Mouse (Mus musculus) neural tube, embryonic 14.5 days (tissue): ENCODE results near the gene 1700003E16Rik. TPM values are rescaled to one million over a fixed set of nuclear protein-coding genes. Genes with fewer than 3 reads are reported as not detected.

Experiments
- ATAC-seq: fragments of 200-750 bp; cut with Nextera tagmentation; 2 replicates; pipeline ENCODE4 v1.8.0; 2017; ENCODE audit warnings: low read depth, mild to moderate bottlenecking, moderate TSS enrichment, moderate library complexity
- H3K27ac ChIP-seq: fragments of 300-500 bp; sonication (generic); 2 replicates; pipeline ENCODE4 v1.5.1; 2014; ENCODE audit warnings: low read depth, mild to moderate bottlenecking, control low read depth, low read length, moderate library complexity, mixed read lengths
- H3K27me3 ChIP-seq: fragments of 300-500 bp; sonication (generic); 2 replicates; pipeline ENCODE4 v1.6.1; 2014; ENCODE audit warnings: low read length; ENCODE audit not compliant: control insufficient read depth, insufficient read depth
- H3K36me3 ChIP-seq: fragments of 300-500 bp; sonication (generic); 2 replicates; pipeline ENCODE4 v1.6.1; 2014; ENCODE audit warnings: low read length, mixed read lengths; ENCODE audit not compliant: control insufficient read depth, insufficient read depth
- H3K4me1 ChIP-seq: fragments of 300-500 bp; sonication (generic); 2 replicates; pipeline ENCODE4 v1.6.1; 2014; ENCODE audit warnings: low read length; ENCODE audit not compliant: control insufficient read depth, insufficient read depth
- H3K4me2 ChIP-seq: fragments of 300-500 bp; sonication (generic); 2 replicates; pipeline ENCODE4 v1.6.1; 2014; ENCODE audit warnings: mild to moderate bottlenecking, low read depth, low read length, control low read depth
- H3K4me3 ChIP-seq: fragments of 300-500 bp; sonication (generic); 2 replicates; pipeline ENCODE4 v1.5.1; 2014; ENCODE audit warnings: low read depth, low read length, control low read depth, mixed read lengths
- H3K9ac ChIP-seq: fragments of 300-500 bp; sonication (generic); replicated peaks from 2 replicates; pipeline ENCODE4 v1.6.1; 2014; ENCODE audit warnings: low read depth, mild to moderate bottlenecking, control low read depth, low read length, mixed read lengths
- H3K9me3 ChIP-seq: fragments of 300-500 bp; sonication (generic); 2 replicates; pipeline ENCODE4 v1.6.1; 2016; ENCODE audit warnings: low read length; ENCODE audit not compliant: control insufficient read depth
- WGBS: fragments of 180-500 bp; shearing (Covaris S2); extraction: QIAGEN DNeasy Blood & Tissue Kit; methylation state at CpG from one replicate; pipeline ENCODE4 v1.1.7; 2014; 5-methylcytosine and 5-hydroxymethylcytosine counted together
- polyA plus RNA-seq: library from polyadenylated mRNA; unstranded; fragments of >200 nt; fragmentation: Nextera tagmentation; extraction: Ambion mirVana; gene quantifications from 2 replicates; pipeline ENCODE4 v1.2.1, GENCODE M21; 2014

1700003E16Rik gene
- polyA plus RNA-seq, 1 experiment from 2014 or later = 7.8 TPM

GRCm38 (mm10) chr6:83117165-83117438 is 39.1 kb upstream of the 1700003E16Rik start:
- no peak overlapping the region for H3K9ac ChIP-seq
- H3K36me3 ChIP-seq = peaks cover 16% of the 10 kb centered on the region
- H3K4me3 ChIP-seq = no peak overlapping the region
- no peak overlapping the region for H3K4me2 ChIP-seq
- WGBS = 85% methylated on average over 4 of the region's 4 CpGs
- H3K9me3 ChIP-seq = no peaks in the 10 kb centered on the region
- H3K27ac ChIP-seq = no peak overlapping the region
- H3K27me3 ChIP-seq = no peaks in the 10 kb centered on the region
- ATAC-seq = no peak
- H3K4me1 ChIP-seq = peaks cover 24% of the 10 kb centered on the region

- Histone ChIP-seq H3K27ac (no peak overlapping the region), H3K9ac (no peak overlapping the region), H3K4me2 (no peak overlapping the region), H3K27me3 (no peaks in the 10 kb centered on the region), H3K36me3 (peaks cover 16% of the 10 kb centered on the region), H3K4me3 (no peak overlapping the region), H3K4me1 (peaks cover 29% of the 10 kb centered on the region), H3K9me3 (no peaks in the 10 kb centered on the region)
- ATAC-seq = no peak
- 89% methylated on average over 13 of the region's 13 CpGs for WGBS
Observed at GRCm38 (mm10) chr6:83117616-83118015, 38.6 kb upstream of the 1700003E16Rik start.

GRCm38 (mm10) chr6:83118369-83118768 is 37.8 kb upstream of the 1700003E16Rik start:
- 82% methylated on average over 11 of the region's 11 CpGs for WGBS
- H3K27me3 ChIP-seq = no peaks in the 10 kb centered on the region
- ATAC-seq = no peak
- H3K9me3 ChIP-seq = no peaks in the 10 kb centered on the region
- H3K4me1 ChIP-seq = peaks cover 37% of the 10 kb centered on the region
- no peak overlapping the region for H3K4me2 ChIP-seq
- H3K27ac ChIP-seq = no peak overlapping the region
- H3K4me3 ChIP-seq = no peak overlapping the region
- H3K36me3 ChIP-seq = peaks cover 16% of the 10 kb centered on the region
- no peak overlapping the region for H3K9ac ChIP-seq

- Histone ChIP-seq H3K27ac (no peak overlapping the region), H3K27me3 (no peaks in the 10 kb centered on the region), H3K4me2 (peak overlapping the region; percentile 92; the same call in 1 of the 2 replicates), H3K9me3 (no peaks in the 10 kb centered on the region), H3K4me1 (peaks cover 41% of the 10 kb centered on the region), H3K36me3 (peaks cover 16% of the 10 kb centered on the region), H3K9ac (no peak overlapping the region), H3K4me3 (peak overlapping the region; percentile 65; the same call in 1 of the 2 replicates)
- 82% methylated on average over 14 of the region's 14 CpGs for WGBS
- no peak for ATAC-seq
Observed at GRCm38 (mm10) chr6:83118825-83119733, 37.1 kb upstream of the 1700003E16Rik start.

- Histone ChIP-seq H3K36me3 (peaks cover 16% of the 10 kb centered on the region), H3K4me1 (peaks cover 45% of the 10 kb centered on the region), H3K27me3 (no peaks in the 10 kb centered on the region), H3K4me2 (peak overlapping the region; percentile 92), H3K27ac (0 out of 2 replicates have a peak overlapping the region, but pooled peaks have one; percentile 8), H3K4me3 (peak overlapping the region; percentile 65; the same call in 1 of the 2 replicates), H3K9ac (peak overlapping the region; percentile 95; the same call in 1 of the 2 replicates), H3K9me3 (no peaks in the 10 kb centered on the region)
- WGBS = 66% methylated on average over 7 of the region's 7 CpGs
- no peak for ATAC-seq
Observed at GRCm38 (mm10) chr6:83119734-83120051, 36.5 kb upstream of the 1700003E16Rik start.

GRCm38 (mm10) chr6:83120930-83121862 is 35.0 kb upstream of the 1700003E16Rik start, which contains the start of gene Wbp1:
TSS of gene Wbp1 (minus strand) at chr6:83121559.
- Histone ChIP-seq H3K4me2 (peak within 1 kb of the TSS; percentile 92), H3K9me3 (no peaks in the 10 kb centered on the region), H3K4me3 (peak within 1 kb of the TSS; percentile 65), H3K36me3 (peaks cover 16% of the 10 kb centered on the region), H3K4me1 (peaks cover 43% of the 10 kb centered on the region), H3K27ac (peak within 1 kb of the TSS; percentile 98), H3K27me3 (no peaks in the 10 kb centered on the region), H3K9ac (peak within 1 kb of the TSS; percentile 95)
- peak; percentile 94 for ATAC-seq
- WGBS = under 1% methylated on average over 38 of the region's 38 CpGs

GRCm38 (mm10) chr6:83121863-83122710 is 34.1 kb upstream of the 1700003E16Rik start:
- Histone ChIP-seq H3K9me3 (no peaks in the 10 kb centered on the region), H3K4me2 (peak overlapping the region; percentile 92), H3K9ac (peak overlapping the region; percentile 95), H3K36me3 (peaks cover 13% of the 10 kb centered on the region), H3K4me1 (peaks cover 35% of the 10 kb centered on the region), H3K4me3 (peak overlapping the region; percentile 65), H3K27ac (peak overlapping the region; percentile 98), H3K27me3 (no peaks in the 10 kb centered on the region)
- under 1% methylated on average over 48 of the region's 52 CpGs for WGBS
- ATAC-seq = peak; percentile 8; the same call in 1 of the 2 replicates

GRCm38 (mm10) chr6:83122961-83123360 is 33.2 kb upstream of the 1700003E16Rik start:
- peak overlapping the region; percentile 16; the same call in 1 of the 2 replicates for H3K27ac ChIP-seq
- H3K4me1 ChIP-seq = peaks cover 35% of the 10 kb centered on the region
- WGBS = 65% methylated on average over 5 of the region's 5 CpGs
- peak overlapping the region; percentile 92; the same call in 1 of the 2 replicates for H3K4me2 ChIP-seq
- peak overlapping the region; percentile 3; the same call in 1 of the 2 replicates for H3K4me3 ChIP-seq
- ATAC-seq = no peak
- peaks cover 9% of the 10 kb centered on the region for H3K36me3 ChIP-seq
- H3K9me3 ChIP-seq = no peaks in the 10 kb centered on the region
- H3K9ac ChIP-seq = 0 out of 2 replicates have a peak overlapping the region, but pooled peaks have one; percentile 11
- no peaks in the 10 kb centered on the region for H3K27me3 ChIP-seq
